Mouse (Mus musculus): Measurements from ENCODE around the gene Vsx1.

Vsx1 gene

GRCm38 (mm10) chr2:150689223-150689800 lies at the start of gene Vsx1:
Vsx1 (minus strand) TSS chr2:150689360.
- DNase-seq (ENCODE audit: low spot score), result no peak

- no peak for DNase-seq (ENCODE audit: low spot score)
Observed at GRCm38 (mm10) chr2:150737881-150738280, 48.7 kb upstream of the Vsx1 start.

GRCm38 (mm10) chr2:150735756-150736576 lies 46.8 kb upstream of the Vsx1 start:
- no peak for DNase-seq (ENCODE audit: low spot score)

- no peak for DNase-seq (ENCODE audit: low spot score)
Observed at GRCm38 (mm10) chr2:150712167-150712674, 23.1 kb upstream of the Vsx1 start.

GRCm38 (mm10) chr2:150691481-150692170 lies 2.5 kb upstream of the Vsx1 start:
- DNase-seq (ENCODE audit: low spot score), result no peak

- no peak for DNase-seq (ENCODE audit: low spot score)
Observed at GRCm38 (mm10) chr2:150690216-150690615, 1.1 kb upstream of the Vsx1 start.

- no peak for DNase-seq (ENCODE audit: low spot score)
Observed at GRCm38 (mm10) chr2:150688541-150689186, 496 bp downstream of the Vsx1 start.

- no peak for DNase-seq (ENCODE audit: low spot score)
Observed at GRCm38 (mm10) chr2:150687871-150688540, 1.2 kb downstream of the Vsx1 start.

- no peak for DNase-seq (ENCODE audit: low spot score)
Observed at GRCm38 (mm10) chr2:150685389-150685788, 3.8 kb downstream of the Vsx1 start.

- no peak for DNase-seq (ENCODE audit: low spot score)
Observed at GRCm38 (mm10) chr2:150684451-150684850, 4.7 kb downstream of the Vsx1 start.

- no peak for DNase-seq (ENCODE audit: low spot score)
Observed at GRCm38 (mm10) chr2:150681581-150681980, 7.6 kb downstream of the Vsx1 start.

- DNase-seq (ENCODE audit: low spot score), result peak; percentile 81
Observed at GRCm38 (mm10) chr2:150678392-150678791, 10.8 kb downstream of the Vsx1 start.

GRCm38 (mm10) chr2:150675525-150675924 lies 13.6 kb downstream of the Vsx1 start:
- no peak for DNase-seq (ENCODE audit: low spot score)

- DNase-seq (ENCODE audit: low spot score), result peak; percentile 28
Observed at GRCm38 (mm10) chr2:150674900-150675299, 14.3 kb downstream of the Vsx1 start.

- no peak for DNase-seq (ENCODE audit: low spot score)
Observed at GRCm38 (mm10) chr2:150673929-150674328, 15.2 kb downstream of the Vsx1 start.

- no peak for DNase-seq (ENCODE audit: low spot score)
Observed at GRCm38 (mm10) chr2:150671609-150672290, 17.4 kb downstream of the Vsx1 start.

GRCm38 (mm10) chr2:150670926-150671325 lies 18.2 kb downstream of the Vsx1 start:
- no peak for DNase-seq (ENCODE audit: low spot score)

GRCm38 (mm10) chr2:150669454-150670045 lies 19.6 kb downstream of the Vsx1 start:
- DNase-seq (ENCODE audit: low spot score), result no peak

- no peak for DNase-seq (ENCODE audit: low spot score)
Observed at GRCm38 (mm10) chr2:150668956-150669355, 20.2 kb downstream of the Vsx1 start.
